Mouse (Mus musculus): ENCODE data around the gene Arhgap15.

Arhgap15 gene

DNA sequence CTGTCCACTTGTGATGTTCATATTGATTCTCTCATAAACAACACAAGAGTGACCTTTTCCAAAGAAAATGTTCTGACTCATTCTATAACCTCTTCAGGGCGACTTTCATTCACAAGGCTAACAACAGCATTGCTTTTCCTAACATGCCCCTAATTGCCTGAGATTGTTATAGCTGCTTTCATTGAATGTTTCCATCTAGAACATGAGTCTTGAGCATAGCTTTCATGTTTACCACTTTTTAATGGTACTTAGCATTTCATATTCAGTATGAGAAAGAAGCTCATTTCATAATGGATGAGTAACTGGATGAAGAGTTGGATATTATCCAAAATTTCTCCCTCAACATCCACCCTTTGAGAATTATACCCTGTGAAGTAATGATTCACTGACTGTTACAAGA is 403.7 kb downstream of the Arhgap15 start:
- no peak for DNase-seq (ENCODE audit: extremely low spot score, low spot score)

DNA sequence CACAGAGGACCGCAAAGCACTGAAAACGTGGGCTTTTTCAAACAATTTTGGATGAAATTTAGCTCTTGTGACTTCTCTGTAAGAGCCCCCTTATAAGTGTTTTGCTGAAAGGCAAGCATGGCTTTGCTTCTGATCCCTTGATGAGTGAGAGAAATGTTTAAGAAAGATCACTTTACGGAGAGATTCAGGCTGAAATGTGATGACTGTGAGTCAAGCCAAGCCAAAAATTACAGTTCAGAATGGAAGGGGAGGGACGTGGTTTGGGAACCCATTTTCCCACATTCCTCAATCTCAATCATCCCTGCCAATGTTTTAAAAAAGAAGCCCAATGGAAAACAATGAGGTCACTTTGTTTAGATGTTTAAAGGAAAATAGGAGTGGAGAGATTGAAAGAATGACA is 411.7 kb downstream of the Arhgap15 start:
- no peak for DNase-seq (ENCODE audit: extremely low spot score, low spot score)

DNA sequence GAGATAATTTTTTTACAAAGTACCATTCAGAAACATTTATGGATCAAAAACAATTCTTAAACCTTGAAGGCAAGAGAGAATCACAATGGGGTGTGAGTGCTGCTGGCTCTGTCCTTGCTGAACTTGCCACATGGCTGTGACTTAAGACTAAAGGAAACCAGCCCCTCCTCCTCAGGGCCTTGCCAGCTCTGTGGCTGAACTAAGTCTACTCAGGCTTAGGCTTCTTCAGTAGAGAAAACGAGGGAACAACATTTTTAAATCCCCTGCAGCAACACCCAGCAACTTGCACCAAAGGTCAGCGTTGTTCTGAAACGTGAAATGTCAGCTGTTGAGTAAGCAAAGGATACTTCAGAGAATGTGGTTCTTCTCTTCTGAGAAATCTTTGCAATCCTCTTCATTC is 417.2 kb downstream of the Arhgap15 start:
- no peak for DNase-seq (ENCODE audit: extremely low spot score, low spot score)

DNA sequence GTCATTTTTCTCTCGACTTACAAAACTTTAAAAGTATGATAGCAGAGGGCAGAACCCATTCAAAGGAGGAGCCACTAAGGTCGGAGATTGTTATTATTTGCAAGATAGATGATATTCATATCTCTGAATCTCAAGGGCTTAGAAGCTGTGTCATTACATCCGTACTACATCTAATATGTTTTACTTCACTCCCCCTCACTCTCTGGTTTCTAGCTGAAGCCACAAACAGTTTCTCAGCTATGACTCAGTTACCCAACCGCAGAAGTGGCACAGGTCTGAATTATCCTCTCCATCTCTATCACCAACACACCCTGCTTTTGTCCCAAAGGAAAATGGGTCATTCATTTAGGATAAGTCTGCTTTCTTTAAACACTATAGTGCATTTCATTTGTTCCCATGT is 418.1 kb downstream of the Arhgap15 start:
- DNase-seq (ENCODE audit: extremely low spot score, low spot score): no peak

GRCm38 (mm10) chr2:44184476-44184875 is 435.9 kb downstream of the Arhgap15 start:
- no peak for DNase-seq (ENCODE audit: extremely low spot score, low spot score)

DNA sequence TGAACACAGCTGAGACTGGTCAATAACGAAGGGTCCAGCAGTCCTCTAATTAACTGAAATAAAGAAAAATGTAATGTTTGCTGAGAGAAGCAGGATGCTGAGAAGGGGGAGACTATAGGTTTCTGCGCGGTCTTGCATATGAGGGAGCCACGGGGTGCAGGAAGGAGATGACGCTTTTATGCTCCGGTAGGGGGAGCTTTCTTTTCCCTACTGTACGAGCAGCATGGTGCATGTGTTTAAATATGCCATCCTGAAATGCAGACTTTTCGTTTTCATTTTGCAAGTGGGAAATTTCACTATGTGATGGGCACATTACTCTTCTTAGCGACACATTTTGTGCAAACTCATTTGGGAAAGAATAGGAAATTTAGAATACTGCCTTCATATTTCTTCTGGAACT is 442.1 kb downstream of the Arhgap15 start:
- DNase-seq (ENCODE audit: extremely low spot score, low spot score): no peak

DNA sequence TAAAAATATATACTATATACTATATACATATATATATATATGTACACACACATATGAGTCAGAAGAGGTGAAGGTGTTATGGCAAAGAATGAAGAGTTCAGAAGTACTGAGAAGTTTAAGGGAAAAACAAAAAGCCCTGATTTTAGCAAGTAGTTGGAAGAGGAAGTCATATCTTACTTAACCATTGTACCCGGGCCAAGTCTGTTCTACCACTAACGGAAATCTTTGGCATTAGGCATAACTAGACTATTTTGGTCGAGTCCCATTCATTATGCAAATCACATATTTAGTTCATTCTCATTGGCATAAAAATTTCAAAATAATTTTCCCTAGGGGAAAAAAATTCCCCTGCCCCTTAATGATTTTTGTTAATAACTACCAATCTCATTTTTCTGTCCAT is 443.4 kb downstream of the Arhgap15 start:
- DNase-seq (ENCODE audit: extremely low spot score, low spot score): no peak

- no peak for DNase-seq (ENCODE audit: extremely low spot score, low spot score)
These were observed 466.9 kb downstream of the Arhgap15 start for GRCm38 (mm10) chr2:44215506-44215905.

- DNase-seq (ENCODE audit: extremely low spot score, low spot score): no peak
These were observed 469.2 kb downstream of the Arhgap15 start for GRCm38 (mm10) chr2:44217811-44218210.

- DNase-seq (ENCODE audit: extremely low spot score, low spot score): no peak
These were observed 469.7 kb downstream of the Arhgap15 start for GRCm38 (mm10) chr2:44218317-44218716.

DNA sequence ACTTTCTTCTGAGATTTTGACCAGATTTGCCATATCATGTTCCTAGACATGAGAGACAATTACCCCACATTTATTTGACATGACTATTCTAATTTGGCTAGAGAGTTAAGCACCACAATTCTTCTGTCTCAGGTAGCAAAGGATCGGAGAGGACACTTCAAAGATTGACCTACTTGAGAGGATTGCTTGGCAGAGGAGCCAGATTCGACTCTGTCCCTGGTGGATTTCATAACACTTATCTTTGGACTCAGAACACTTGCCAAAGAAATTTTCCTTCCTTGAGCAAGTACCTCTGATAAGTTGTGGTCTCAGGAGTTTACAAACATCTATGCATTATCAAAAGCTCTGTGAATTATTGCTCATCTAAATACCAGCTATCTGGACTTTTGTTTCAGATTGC is 473.1 kb downstream of the Arhgap15 start:
- DNase-seq (ENCODE audit: extremely low spot score, low spot score): no peak

DNA sequence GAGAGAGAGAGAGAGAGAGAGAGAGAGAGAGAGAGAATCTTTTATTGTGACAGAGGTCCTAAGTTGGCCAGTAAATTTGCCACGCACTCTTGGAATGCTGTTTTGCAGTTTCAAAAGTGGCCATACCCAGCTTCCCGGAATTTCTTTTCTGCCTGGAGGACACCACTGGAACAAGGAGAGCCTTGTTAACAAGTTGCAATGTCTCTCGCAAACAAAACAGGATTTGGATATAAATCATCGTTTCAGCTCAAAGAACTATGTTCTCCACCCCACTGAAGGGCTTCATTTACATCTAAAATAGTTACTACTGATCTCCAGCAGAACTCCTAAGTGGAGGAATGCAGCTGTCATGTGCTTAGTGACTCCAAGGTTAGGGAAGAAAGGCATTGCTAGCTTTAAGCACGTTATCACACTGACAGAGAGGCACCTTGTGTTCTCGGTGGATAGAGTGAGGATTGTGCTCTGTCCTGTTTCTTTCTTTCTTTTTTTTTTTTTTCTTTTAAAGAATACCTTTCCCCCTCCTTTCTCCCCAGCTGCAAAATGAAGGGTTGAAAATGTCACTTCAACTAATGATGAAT is 473.6 kb downstream of the Arhgap15 start:
- no peak for DNase-seq (ENCODE audit: extremely low spot score, low spot score)

- DNase-seq (ENCODE audit: extremely low spot score, low spot score): no peak
These were observed 486.2 kb downstream of the Arhgap15 start for GRCm38 (mm10) chr2:44234856-44235255.

- DNase-seq (ENCODE audit: extremely low spot score, low spot score): no peak
These were observed 493.2 kb downstream of the Arhgap15 start for GRCm38 (mm10) chr2:44241657-44242454.

- no peak for DNase-seq (ENCODE audit: extremely low spot score, low spot score)
These were observed 494.1 kb downstream of the Arhgap15 start for GRCm38 (mm10) chr2:44242628-44243255.

DNA sequence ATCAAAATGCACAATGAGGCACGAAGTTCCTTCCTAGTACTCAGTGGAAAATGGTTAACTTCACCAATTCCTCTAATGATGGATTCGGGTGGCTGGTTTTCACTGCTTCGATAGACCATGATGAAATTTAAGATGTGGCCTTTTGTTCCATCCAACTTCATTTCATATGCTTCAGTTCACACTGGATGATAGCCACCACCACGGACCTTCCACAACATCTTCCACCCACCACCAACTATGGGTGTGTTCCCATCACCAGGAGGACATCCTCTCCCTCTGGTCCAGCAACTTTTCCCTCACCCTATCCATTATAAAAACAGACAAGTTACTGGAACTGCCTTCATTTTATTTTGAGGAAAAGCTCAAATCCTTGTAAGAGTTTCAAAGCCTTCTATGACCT is 506.7 kb downstream of the Arhgap15 start:
- no peak for DNase-seq (ENCODE audit: extremely low spot score, low spot score)

DNA sequence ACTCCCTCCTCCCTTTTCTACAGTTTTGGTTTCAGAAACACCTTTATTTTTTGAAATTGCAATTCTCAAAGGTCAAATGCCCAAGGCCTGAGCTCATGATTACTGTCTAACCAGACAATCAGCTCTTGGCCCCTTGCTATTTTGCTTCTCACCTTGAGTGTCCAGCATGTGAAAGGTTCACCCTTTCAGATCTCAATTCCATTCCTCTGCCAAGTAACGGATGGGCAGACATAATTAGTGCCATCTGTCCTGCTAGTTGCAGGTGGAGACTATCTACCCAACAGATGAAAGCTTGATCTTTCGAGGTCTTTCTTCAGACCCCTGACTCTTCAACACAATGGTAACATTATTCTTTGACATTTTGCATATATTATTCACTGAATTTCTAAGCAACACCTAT is 509.3 kb downstream of the Arhgap15 start:
- no peak for DNase-seq (ENCODE audit: extremely low spot score, low spot score)

GRCm38 (mm10) chr2:44271455-44272346 is 523.1 kb downstream of the Arhgap15 start:
- no peak for DNase-seq (ENCODE audit: extremely low spot score, low spot score)

DNA sequence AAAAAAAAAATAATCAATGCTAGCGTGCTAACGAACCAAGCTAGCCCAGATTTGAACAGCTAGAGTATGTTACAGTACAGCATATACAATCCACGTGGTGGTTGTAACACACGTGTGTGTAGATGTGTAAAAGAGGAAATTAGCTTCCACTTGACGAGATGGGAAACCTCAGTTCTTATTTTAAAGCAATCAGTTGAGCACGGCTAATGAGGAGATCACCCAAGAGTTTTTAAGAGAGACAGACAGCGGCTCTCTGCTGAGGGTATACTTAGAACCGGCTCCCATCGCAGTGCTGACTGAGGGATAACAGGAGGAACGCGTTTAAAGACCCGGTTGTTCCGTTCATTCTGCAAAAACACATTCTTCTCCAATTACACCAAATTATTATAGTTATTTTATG is 524.0 kb downstream of the Arhgap15 start:
- no peak for DNase-seq (ENCODE audit: extremely low spot score, low spot score)

DNA sequence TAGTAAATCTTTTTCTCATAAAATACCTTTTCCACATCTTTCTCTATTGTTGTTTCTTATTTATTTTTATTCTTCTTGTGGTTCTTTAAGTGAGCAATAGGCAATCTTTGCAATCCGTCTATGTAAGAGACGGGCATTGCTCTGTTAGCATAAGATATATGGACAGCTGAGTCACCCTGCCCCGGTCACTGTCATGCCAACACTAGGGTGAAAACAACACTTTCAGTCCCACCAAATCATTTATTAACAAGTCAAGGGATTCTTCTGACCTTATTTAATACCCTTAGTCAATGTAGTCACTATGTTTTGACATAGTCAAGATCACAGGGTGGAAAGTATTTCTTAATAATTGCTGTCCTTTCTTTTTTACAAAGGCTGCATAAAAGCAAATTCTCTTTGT is 525.8 kb downstream of the Arhgap15 start:
- no peak for DNase-seq (ENCODE audit: extremely low spot score, low spot score)

DNA sequence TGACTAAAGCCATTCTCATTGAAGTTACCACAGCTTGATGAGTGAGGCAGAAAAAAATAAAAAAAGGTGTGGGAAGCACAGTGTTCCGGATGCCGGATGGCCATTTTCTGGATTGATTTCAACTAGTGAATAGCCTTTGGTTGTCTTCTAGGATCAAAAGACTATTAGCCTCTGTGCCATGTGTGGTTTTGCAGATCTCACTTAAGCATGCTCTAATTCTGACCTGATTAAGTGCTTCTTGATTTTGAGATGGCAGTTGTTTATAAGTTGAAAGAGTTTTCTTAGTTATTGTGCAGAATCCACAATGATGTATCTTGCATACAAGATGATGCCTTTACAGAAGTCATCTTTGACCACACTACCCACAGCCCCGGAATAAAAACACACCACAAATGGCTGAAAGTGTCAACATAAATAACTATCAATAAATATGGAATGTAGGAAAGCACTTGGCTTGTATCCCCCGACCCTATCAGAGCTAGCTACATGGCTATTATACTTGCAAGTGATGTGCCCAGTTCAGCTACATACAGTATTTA is 537.6 kb downstream of the Arhgap15 start:
- no peak for DNase-seq (ENCODE audit: extremely low spot score, low spot score)
